Mouse (Mus musculus) heart, adult 2 months (tissue): Measurements from ENCODE around the gene Scd2. TPM values are rescaled to one million over a fixed set of nuclear protein-coding genes. Genes with fewer than 3 reads are reported as not detected.
"Not testable (repeated sequence)": the region's sequence is repeated elsewhere in the genome, so short reads cannot be mapped to it uniquely, and the experiment has no call there.

Experiments
- DNase-seq, 2 experiments: peaks; one replicate each; pipeline ENCODE4 v3.0.0; 2021
- H3K27ac ChIP-seq: fragments of 200-600 bp; 2 replicates; pipeline ENCODE4 v1.8.1; 2022
- H3K27me3 ChIP-seq: fragments of 200-500 bp; 2 replicates; pipeline ENCODE4 v1.6.1; 2012; ENCODE audit warnings: mild to moderate bottlenecking, low read length, inconsistent platforms, mixed read lengths; ENCODE audit not compliant: control insufficient read depth, insufficient read depth
- H3K36me3 ChIP-seq: fragments of 200-500 bp; 2 replicates; pipeline ENCODE4 v1.6.1; 2012; ENCODE audit warnings: low read length, inconsistent platforms; ENCODE audit not compliant: control insufficient read depth, insufficient read depth
- H3K4me1 ChIP-seq: fragments of 200-500 bp; 2 replicates; pipeline ENCODE4 v1.6.1; 2011; ENCODE audit warnings: low read length; ENCODE audit not compliant: control insufficient read depth, insufficient read depth
- H3K4me3 ChIP-seq: fragments of 200-600 bp; 2 replicates; pipeline ENCODE4 v1.8.1; 2022
- H3K79me2 ChIP-seq: fragments of 200-500 bp; replicated peaks from 2 replicates; pipeline ENCODE4 v1.6.1; 2012; ENCODE audit warnings: mild to moderate bottlenecking, inconsistent platforms, low read length, moderate library complexity, mixed read lengths; ENCODE audit not compliant: control insufficient read depth, insufficient read depth
- H3K9ac ChIP-seq: fragments of 200-500 bp; 2 replicates; pipeline ENCODE4 v1.6.1; 2012; ENCODE audit warnings: low read depth, mild to moderate bottlenecking, control low read depth, inconsistent platforms, low read length, mixed read lengths
- CTCF ChIP-seq: fragments of 200-600 bp; IDR thresholded peaks from 2 replicates; pipeline ENCODE4 v1.8.1; 2022; ENCODE audit warnings: antibody characterized with exemption, mild to moderate bottlenecking, moderate library complexity
- EP300 ChIP-seq: fragments of 200-500 bp; IDR thresholded peaks from 2 replicates; pipeline ENCODE4 v1.6.1; 2011; ENCODE audit warnings: low read depth, low read length, control low read depth; ENCODE audit not compliant: insufficient read depth
- POLR2A ChIP-seq: fragments of 200-500 bp; IDR thresholded peaks from 2 replicates; pipeline ENCODE4 v1.6.1; 2011; ENCODE audit warnings: mild to moderate bottlenecking, low read depth, low read length, control low read depth; ENCODE audit not compliant: insufficient read depth
- WGBS: fragments of 180-500 bp; shearing (Covaris S2); methylation state at CpG from one replicate; pipeline ENCODE4 v1.1.7; 2018; 5-methylcytosine and 5-hydroxymethylcytosine counted together
- intact Hi-C: fragments of 180-260 bp; cut with DNase I; formaldehyde crosslinking; loops from one replicate; pipeline ENCODE4 v1.15.1; 2025
- polyA plus RNA-seq: library from polyadenylated mRNA; depleted of rRNA; stranded (reverse); fragments of >200 nt; gene quantifications from 2 replicates; pipeline ENCODE4 v1.2.3, GENCODE M21; 2012
- total RNA-seq, 2 experiments: library from RNA; stranded (reverse); gene quantifications; 2 replicates each; pipeline ENCODE4 v1.2.3; 2021

Scd2 gene
- total and polyA plus RNA-seq, 3 experiments: 9.2 to 21.2 (median 12.2) TPM

DNA sequence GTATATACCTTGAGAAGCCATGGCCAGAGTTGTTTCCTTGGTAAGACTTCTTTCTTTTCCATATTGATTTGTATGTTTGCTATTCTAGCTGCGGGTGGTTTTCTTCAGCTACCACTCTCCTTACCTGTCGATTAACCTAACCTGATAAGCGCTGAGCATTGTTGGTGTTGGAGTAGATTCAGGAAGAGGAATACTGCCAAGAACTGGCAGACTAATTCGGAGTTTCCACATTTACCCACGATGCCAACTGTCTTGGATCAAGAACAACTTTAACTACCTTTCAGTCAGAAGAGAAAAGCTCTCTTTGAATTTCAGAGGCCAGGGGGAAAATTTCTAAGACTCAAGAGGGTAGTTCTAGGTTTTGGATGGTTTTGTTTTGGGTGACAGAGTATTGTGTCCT is 16.6 kb upstream of the Scd2 start:
- Histone ChIP-seq H3K4me1 (peaks cover 5% of the 10 kb centered on the region), H3K9ac (no peak overlapping the region), H3K36me3 (peaks cover 3% of the 10 kb centered on the region), H3K27me3 (no peaks in the 10 kb centered on the region), H3K4me3 (no peak overlapping the region), H3K27ac (no peak overlapping the region), H3K79me2 (no peaks in the 10 kb centered on the region)
- 35% methylated on average over 5 of the region's 5 CpGs for WGBS
- TF ChIP-seq CTCF: no peak
- no peak for TF ChIP-seq POLR2A
- TF ChIP-seq EP300: no peak
- intact Hi-C loops: no loop called here
- DNase-seq: no peak

DNA sequence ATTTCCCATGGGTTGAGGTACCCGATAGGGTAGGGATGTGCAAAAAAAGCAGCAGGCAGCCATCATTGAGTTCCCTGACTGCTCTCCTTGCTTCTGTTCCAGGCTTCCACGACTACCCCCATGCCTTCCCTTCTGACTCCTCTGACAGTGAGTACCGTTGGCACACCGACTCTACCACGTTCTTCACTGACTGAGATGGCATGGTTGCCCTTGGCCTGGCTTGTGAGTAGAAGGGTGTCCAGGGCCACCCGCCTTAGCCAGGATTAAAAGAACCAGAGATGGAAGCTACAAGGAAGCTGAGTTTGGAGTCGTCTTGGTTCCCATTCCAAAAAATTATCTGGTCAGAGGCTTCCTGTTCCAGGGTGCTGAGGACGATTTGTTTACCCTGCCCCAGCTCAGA is 15.5 kb upstream of the Scd2 start:
- Histone ChIP-seq H3K4me1 (peaks cover 5% of the 10 kb centered on the region), H3K27me3 (no peaks in the 10 kb centered on the region), H3K9ac (no peak overlapping the region), H3K36me3 (peaks cover 3% of the 10 kb centered on the region), H3K27ac (no peak overlapping the region), H3K79me2 (no peaks in the 10 kb centered on the region), H3K4me3 (no peak overlapping the region)
- WGBS: 79% methylated on average over 8 of the region's 8 CpGs
- no peak for DNase-seq
- intact Hi-C loops: no loop called here
- TF ChIP-seq CTCF (no peak), EP300 (no peak), POLR2A (no peak)

DNA sequence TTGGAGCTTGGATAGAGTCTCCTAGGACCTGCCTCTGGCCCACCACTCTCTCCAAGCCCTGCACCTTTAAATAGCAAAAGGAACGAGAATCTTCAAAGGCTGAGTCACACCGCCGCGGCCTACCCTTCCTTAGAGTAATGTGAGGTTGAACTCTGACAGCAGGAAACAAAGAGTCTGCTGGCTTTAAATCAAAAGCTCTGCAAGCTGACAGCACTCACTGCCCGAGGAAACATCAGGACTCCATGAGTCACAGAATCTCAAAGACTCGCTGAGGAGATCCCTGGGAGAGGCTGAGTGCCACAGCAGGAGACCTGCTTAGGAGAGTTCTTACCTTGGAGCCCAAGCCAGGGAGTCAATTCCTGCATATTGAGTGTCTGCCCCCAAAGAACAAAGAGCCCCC is 12.7 kb upstream of the Scd2 start:
- TF ChIP-seq POLR2A (no peak), CTCF (no peak), EP300 (no peak)
- 16% methylated on average over 6 of the region's 6 CpGs for WGBS
- H3K9ac ChIP-seq: no peak overlapping the region

GRCm38 (mm10) chr19:44281825-44282447 is 11.5 kb upstream of the Scd2 start:
- H3K27ac ChIP-seq, H3K27me3 ChIP-seq, DNase-seq, intact Hi-C loops, H3K4me3 ChIP-seq, H3K9ac ChIP-seq, H3K36me3 ChIP-seq, H3K4me1 ChIP-seq, H3K79me2 ChIP-seq: not testable (repeated sequence)
- 46% methylated on average over 1 of the region's 1 CpGs for WGBS

More for the DNA sequence above, 12.7 kb upstream of the Scd2 start:
- H3K27ac ChIP-seq: peak overlapping the region; percentile 54
- intact Hi-C loops: no loop called here
- peaks cover 10% of the 10 kb centered on the region for H3K4me1 ChIP-seq
- H3K79me2 ChIP-seq: no peaks in the 10 kb centered on the region
- no peak overlapping the region for H3K4me3 ChIP-seq
- no peaks in the 10 kb centered on the region for H3K27me3 ChIP-seq
- peaks cover 3% of the 10 kb centered on the region for H3K36me3 ChIP-seq
- DNase-seq: no peak

DNA sequence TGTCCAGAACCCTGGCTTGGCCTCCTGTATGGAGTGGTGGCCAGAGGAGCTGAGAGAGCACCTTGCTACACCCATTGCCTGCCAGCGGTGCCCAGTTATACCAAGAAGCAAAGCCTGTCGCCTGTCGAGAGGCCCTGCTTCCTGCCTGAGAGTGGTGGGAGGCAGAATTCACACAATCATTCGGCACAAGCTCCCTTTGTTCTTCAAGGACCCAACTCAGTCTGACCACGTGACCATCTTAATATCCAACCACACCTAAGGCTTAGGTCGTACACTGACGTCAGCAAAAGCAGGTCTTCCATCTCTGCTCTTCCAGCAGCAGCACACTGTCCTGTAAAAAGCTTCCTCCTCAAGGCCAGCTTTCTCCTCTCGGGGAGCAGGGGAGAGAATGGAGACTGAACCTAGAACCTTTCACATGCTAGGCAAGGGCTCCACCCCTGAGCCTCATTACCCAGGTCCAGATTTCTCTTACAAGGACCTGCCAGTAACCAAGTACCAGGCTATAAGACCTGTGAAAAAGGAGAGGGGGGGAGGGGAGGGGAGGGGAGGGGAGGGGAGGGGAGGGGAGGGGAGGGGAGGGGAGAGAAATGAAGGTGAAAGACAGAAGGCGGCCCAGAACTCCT is 10.8 kb upstream of the Scd2 start:
- no peak overlapping the region for H3K9ac ChIP-seq
- no peak for TF ChIP-seq POLR2A
- no peak for TF ChIP-seq CTCF
- TF ChIP-seq EP300: no peak
- 63% methylated on average over 9 of the region's 9 CpGs for WGBS

GRCm38 (mm10) chr19:44283157-44284024 is 10.1 kb upstream of the Scd2 start:
- Histone ChIP-seq H3K36me3 (peaks cover 3% of the 10 kb centered on the region), H3K27ac (peak overlapping the region; percentile 69), H3K27me3 (no peaks in the 10 kb centered on the region), H3K4me3 (peak overlapping the region; percentile 57), H3K79me2 (no peaks in the 10 kb centered on the region), H3K4me1 (peaks cover 8% of the 10 kb centered on the region), H3K9ac (peak overlapping the region; percentile 32; the same call in 1 of the 2 replicates)
- TF ChIP-seq CTCF (no peak), EP300 (no peak), POLR2A (no peak)
- no peak for DNase-seq
- 66% methylated on average over 15 of the region's 15 CpGs for WGBS
- intact Hi-C loops: no loop called here

More for the DNA sequence above, 10.8 kb upstream of the Scd2 start:
- Histone ChIP-seq H3K27ac (no peak overlapping the region), H3K4me3 (no peak overlapping the region), H3K79me2 (no peaks in the 10 kb centered on the region), H3K36me3 (peaks cover 3% of the 10 kb centered on the region), H3K4me1 (peaks cover 8% of the 10 kb centered on the region), H3K27me3 (no peaks in the 10 kb centered on the region)
- intact Hi-C loops: no loop called here
- DNase-seq: no peak
